Mouse (Mus musculus) cerebellum, postnatal 14 days (tissue): Measurements from ENCODE around the gene Slfn1.
A peak's percentile ranks its signal among the peaks of the same experiment; 100 is the strongest.
"Not testable (repeated sequence)": the region's sequence is repeated elsewhere in the genome, so short reads cannot be mapped to it uniquely, and the experiment has no call there.

Experiments
- DNase-seq, 2 experiments: peaks; one replicate each; pipeline ENCODE4 v3.0.0; 2021; ENCODE audit warnings: mixed read lengths in 2 of 2

The Slfn1 gene

DNA sequence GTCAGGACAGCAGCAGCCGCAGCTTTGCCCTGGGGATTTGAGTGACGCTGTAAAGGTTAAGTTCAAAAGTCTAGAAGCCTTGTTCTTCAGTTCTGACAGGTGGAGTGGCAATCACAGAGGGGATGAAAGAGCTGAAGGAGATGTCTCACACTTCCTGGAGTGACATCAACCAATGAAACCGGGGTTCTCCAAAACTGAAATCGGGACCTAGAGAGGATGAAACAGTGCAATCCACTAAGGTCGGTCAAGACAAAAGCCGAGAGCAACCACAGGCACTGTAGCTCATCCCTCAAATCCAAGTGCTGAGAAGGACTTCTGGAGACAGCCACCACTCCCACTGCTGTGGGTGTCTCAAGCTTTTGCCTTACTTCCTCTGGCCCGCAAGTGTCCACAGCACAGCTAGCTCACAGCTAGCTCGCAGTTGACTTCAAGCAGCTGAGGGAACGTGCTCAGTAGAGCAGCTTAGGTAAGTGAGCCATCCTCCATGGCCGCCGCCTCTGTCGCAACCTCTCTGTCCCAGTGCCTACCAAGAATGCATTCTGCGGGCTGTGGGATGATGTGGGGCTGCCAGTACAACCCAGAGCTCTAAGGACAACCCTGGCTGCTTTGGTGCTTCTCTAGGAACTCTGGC, at the start of gene Slfn1:
Gene Slfn1, plus strand, starts transcription at position 253 of the 631 bp plus-strand sequence.
- no peak for DNase-seq

DNA sequence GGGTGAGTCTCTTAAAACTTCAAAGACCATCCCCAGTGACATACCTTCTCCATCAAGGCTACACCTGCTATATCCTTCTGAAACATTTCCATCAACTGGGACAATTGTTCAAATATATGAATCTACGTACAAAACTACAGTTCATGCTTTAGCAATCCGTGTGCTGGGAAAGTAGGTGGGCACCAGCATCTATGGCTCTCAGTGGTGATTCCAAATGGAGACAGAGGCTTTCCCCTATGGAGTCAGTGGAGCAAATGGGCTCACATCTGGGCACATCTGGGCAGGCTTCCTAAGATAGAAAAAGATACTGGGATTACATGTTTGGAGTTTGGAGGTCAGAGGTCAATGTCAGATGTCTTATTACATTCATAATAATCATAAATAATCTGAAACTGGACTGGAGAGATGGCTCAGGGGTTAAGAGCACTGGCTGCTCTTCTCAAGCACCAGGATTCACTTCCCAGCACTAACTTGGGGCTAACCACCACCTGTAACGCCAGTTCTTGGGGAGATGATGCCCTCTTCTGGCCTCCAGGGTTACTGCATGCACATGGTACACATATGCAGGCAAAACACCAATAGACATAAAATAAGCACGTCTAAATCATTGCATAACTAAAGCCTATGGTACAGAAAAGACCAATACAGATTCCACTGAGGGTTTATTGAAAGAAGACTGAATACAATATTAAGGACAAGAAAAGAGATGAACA, 48.5 kb upstream of the Slfn1 start:
- DNase-seq, result no peak

DNA sequence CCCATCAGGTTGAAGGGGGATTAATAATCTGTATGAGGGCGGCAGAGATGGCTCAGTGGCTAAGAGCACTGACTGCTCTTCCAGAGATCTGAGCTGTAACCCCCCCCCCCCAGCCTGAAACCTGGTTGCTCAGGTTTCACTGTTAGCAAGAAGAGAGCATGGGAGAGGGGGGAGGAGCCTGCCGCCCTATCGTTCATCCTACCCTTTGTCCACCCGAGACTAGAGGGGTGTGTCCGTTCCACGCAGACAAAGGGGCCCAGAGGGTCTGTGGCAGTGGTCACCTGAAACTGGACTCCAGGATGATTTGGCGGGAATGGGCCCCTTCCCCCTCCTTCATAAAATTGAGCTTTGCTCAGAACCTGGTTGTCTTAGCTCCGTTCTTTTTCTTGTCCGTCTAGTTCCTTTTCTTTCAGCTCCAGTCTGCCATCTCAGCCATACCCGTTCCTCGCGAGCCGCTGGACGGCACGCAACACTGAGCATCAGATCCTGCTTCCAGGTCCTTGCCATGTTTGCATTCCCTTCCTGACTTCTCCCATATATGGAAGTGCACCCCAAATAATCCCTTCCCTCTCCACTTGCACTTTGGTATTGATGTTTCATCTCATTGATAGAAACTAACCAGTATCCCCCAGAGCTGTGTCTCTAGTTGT, 46.2 kb upstream of the Slfn1 start:
- no peak for DNase-seq

DNA sequence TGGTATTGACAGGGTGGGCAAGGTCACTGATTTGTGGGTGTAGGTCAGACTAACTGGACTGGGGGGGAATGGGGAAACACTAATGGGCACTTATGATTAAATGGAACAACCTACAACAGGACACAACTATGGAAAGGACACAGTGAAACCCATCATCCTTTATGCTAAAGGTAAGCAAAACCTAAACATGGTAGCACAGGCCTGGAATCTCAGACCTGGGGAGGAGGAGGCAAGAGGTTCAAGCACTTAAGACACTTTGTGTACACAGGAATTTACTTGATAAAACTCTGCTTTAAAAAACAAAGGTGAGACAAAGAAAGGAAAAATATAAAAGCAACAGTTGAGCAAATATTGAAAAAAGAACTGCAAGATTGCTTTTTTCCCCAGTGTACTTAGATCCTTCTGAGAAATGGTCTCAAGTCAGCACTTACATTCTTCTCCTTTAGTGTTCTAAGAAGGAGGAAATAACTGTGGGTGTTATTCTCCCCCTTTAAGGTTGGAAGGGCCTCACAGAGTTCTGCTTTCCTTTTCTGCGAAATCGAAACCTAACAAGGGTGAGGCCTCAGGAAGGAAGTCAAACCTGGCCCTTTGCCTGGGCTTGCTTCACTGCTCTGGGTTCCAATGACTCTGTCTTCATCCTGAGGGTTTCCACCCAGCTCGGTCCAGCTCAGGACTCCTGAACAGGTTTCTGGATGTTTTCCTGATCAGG, 38.8 kb upstream of the Slfn1 start:
- no peak for DNase-seq

DNA sequence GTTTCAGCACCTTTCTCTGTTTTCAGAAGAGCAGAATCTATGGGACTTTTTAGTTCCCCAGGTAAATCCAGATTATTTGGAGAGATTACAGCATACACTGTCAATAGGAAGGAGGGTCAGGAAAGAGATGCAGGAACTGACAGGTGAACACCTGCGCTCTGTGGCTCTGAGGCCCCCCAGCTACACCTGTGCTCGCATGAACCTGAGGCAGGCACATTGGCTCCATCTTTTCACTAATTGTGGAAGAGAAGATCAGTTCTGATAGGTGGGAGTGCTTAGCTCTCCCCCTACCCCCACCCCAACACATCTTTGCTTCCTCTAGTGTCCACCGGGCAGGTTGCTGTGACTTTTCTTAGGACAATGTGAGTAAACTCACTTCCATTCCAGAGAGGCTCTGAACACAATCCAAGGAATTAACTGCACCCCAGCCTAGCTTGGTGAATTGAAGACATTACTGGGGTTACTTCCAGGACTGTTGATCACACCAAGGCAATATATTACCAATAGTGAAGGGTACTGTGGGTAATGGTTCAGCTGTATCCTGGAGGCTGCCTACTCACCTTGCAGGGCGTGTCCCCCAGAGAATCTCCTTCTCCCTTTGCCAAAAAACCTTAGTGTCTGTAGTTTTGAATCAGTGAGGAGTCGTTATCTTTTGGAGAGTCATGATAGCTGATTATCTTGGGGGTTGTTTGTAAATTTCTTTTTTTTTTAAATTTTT, 38.1 kb upstream of the Slfn1 start:
- no peak for DNase-seq

DNA sequence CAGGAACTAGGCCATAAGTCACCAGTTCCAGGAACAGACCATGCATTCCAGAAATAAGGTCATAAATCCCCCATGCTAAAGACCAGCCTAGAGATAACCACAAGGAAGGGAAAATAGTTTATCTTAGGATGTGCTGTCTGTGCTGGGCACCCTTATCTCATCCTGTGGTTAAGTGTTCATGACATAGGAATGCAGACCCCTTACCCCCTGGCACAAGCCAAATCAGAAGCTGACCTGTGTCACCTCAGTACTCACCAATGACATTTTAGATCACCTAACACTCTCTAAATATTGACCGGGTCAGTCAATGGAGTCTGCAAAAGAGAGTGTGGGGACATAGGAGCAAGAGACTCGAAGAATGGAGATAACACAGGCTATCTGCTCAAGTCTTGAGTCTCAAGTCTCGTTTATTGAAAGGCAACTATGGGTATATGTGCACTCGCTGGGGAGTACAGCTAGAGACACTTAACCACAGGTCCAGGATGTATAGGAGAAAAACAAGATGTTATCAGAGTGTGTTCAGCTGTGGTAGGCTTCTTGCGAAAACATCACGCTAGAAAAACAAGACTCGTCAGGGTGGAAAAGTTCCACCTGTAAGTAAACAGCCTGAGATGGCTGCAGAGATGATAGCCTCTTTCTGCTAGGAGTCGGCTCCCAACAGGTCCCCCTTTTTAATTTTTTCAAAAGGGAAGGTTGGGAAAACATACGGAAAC, 37.0 kb upstream of the Slfn1 start:
- no peak for DNase-seq

DNA sequence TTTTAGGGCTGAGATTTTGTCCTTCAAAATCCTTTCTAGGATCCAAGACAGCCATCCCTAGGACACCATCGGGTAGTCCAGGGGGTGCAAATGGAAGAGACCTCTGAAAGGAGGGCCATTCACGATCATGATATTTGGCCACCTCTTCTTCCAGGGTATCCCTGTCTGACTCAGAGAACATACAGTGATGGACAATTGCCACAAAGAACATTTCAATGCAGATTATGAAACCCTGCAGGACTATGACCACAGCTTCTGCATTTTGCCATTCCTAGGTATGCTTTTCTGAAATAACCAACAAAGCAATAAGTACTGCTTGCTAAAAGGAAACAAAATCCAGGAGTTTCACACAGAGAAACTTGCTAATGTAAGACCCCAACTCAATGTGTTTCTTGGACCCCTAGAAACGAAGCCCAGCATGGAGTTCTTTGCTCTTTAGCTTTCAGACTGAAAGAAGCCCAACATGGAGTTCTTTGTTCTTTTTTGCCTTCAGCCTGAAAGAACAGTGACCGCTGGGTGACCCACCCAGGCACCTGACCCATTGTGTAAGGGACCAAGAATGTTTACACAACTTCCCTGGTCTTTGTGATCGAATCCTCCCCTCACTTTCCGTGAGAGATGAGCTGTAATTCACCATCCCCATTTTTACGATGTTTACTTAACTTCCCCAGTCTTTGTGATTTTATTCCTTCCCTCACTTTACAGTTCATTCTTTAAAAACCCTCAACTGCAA, 33.7 kb upstream of the Slfn1 start:
- DNase-seq, result no peak

DNA sequence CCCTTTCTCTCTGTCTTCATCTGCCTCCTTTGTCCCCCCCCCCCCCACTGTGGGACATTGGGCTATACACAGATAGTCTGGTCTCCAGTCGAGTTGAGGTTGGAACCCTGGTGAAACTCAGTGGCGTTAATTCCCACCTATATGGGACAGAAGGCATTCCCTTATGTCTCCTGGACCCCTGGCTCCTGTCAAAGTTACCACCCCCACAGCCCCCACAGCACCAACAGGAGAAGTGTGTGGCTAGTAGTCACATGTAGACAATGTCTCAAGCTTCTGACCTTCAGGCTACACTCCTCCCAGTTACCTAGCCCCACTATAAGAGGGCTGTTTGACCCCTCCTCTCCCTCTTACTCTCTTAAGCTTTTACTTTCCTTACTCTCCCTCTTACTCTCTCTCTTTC, 32.5 kb upstream of the Slfn1 start:
- no peak for DNase-seq

DNA sequence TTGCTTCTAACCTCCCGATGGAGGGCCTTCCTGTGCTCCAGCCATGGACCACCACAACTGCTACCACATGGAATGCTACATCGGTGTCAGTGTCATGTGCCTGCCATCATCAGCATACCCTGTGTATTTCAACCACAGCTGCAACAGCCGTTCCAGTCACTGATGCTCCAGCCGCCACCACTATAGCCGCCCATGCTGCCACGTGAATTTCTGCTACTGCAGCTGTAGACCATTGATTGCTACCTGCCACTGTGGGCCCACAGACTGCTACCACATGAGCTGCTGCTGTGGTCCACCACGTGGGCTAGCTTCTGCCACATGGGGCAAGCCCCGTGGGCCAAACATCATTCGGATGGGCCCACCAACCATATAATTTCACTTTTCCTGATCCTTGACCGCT, 31.9 kb upstream of the Slfn1 start:
- no peak for DNase-seq

DNA sequence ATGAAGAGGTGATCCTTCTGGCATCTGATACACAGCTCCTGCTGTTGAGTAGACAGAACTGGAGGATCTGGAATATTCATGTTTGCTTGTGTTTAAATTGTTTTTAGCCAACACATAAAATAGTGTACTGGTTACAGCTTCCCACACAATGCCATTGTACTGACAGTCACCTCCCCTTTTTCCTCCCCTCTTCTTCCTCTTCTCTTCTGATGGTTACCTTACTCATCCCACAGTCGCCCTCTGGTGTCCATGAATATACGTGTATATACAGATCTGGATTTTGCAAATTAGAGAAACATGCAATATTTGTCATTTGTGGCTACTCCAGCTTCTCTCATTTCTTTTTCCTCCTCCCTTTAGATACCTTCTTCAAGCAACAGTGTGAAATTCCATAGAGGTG, 1.5 kb upstream of the Slfn1 start:
- peak; percentile 16 to 36 for DNase-seq

DNA sequence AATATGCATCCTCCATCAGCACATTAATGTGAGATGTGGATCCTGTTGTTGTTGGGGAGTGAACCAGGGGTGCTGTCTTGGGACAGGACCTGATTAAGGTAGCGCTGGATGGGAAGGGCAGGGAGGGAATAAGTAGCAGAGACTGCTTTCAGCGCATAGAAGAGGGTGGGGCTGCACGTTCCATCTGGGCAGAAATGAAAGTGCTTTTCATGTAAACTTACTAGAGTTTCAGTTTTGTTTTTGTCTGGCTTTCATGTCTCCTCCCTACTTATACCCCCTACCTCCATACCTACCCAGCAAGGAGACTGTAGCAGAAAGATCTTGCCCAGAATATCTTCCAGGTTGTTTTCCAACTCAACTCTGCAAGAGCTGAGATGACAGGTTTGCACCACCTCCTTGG, 1.4 kb downstream of the Slfn1 start:
- DNase-seq, result no peak

DNA sequence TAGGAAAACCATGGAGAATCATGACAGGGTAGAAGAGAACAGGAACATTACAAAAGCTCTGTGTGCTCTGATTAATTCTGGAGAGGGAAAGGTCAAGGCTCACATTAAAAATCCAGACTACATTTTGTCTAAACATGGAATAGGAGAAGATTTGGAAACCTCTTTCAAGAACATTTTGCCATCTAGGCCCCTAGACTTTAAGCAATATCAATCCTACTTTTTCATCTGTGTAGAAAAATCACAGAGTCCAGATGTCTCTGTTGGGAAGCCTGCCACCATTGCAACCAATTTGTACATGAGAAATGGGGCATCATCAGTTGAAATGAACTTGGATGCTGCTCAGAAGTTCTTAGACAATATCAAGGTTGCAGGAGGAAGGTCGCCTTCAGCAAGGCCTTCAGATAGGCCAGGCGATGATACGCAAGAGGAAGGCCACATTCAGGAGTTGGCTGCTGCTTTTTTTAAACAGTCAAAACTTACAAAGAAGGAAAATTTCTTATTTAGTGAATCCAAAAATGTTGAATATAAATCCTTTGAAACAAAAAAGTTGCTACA, 4.6 kb downstream of the Slfn1 start:
- DNase-seq, result no peak

DNA sequence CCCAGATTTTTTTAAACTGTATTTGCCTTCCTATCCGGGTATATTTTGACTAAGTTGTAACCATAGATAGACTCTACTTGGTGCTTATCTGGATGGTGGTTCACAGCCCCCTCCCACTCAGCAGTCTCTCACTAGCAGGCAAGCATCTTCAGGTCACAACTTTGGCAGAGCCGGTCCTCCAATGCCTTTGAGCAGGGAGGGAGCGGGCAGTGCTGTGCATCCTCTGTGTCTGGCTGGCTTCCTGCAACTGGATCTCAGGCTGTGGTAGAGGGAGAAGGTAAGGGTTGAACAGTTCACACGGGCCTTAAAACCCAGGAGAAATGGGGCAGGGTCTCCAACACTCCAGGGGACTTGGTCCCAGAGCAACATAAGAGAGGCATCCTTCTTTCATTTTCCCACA, 6.5 kb downstream of the Slfn1 start:
- DNase-seq, result no peak

DNA sequence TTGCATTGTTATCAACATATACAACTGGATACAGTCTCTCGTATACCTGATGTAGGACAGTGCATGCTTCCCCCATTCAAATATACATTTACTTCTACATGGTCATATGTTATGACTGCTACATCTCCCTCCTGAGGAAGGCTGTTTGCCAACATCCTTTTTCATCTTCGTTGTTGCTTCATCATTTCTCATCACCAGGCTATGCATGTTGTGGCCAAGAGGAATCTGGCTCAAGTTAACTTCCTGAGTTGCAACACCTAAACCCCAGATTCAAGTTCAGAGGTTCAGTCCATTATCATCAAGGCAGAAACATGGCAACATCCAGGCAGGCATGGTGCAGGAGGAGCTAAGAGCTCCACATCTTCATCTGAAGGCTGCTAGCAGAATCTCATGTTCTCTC, 8.3 kb downstream of the Slfn1 start:
- DNase-seq, result no peak

DNA sequence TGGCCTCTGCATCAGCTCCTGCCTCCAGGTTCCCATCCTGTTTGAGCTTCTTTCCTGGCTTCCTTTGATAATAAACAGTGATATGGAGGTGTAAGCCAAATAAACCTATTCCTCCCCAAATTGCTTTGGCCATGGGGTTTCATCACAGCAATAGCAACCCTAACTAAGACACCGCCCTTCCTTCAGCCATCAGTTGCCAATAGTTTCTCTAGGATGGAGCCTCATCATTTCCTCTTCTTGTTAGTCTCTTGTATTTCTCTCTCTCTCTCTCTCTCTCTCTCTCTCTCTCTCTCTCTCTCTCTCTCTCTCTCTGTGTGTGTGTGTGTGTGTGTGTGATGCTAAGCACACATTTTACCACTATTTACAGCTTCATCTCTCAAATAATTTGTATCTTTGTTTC, 9.0 kb downstream of the Slfn1 start:
- not testable (repeated sequence) for DNase-seq

DNA sequence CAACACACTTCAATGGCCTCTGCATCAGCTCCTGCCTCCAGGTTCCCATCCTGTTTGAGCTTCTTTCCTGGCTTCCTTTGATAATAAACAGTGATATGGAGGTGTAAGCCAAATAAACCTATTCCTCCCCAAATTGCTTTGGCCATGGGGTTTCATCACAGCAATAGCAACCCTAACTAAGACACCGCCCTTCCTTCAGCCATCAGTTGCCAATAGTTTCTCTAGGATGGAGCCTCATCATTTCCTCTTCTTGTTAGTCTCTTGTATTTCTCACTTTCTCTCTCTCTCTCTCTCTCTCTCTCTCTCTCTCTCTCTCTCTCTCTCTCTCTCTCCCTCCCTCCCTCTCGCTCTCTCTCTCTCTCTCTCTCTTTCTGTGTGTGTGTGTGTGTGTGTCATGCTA, 20.6 kb downstream of the Slfn1 start:
- DNase-seq, result not testable (repeated sequence)

DNA sequence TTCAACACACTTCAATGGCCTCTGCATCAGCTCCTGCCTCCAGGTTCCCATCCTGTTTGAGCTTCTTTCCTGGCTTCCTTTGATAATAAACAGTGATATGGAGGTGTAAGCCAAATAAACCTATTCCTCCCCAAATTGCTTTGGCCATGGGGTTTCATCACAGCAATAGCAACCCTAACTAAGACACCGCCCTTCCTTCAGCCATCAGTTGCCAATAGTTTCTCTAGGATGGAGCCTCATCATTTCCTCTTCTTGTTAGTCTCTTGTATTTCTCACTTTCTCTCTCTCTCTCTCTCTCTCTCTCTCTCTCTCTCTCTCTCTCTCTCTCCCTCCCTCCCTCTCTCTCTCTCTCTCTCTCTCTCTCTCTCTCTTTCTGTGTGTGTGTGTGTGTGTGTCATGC, 32.3 kb downstream of the Slfn1 start:
- not testable (repeated sequence) for DNase-seq
